Mouse (Mus musculus): ENCODE data around the gene Fgfr2.

Fgfr2 gene

DNA sequence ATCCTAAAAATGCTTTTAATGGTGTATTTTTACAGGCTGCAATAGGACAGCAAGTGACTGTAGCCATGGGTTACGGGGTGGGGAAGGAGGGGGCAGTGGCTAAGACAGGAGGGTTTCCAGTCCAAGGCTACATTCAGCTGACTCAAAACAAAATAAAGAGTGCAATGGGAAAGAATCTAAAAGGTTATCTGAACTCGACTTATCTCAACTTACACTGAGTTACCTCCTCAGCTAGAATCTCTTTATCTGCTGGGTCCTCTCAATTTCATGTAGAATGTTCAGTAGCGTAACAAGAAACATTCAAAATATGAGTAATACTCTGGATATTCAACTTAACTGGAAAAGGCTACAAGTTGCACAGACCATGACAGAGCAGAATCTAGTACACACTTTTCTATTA is 550.4 kb downstream of the Fgfr2 start:
- DNase-seq (ENCODE audit: low read depth), result peak; percentile 8

DNA sequence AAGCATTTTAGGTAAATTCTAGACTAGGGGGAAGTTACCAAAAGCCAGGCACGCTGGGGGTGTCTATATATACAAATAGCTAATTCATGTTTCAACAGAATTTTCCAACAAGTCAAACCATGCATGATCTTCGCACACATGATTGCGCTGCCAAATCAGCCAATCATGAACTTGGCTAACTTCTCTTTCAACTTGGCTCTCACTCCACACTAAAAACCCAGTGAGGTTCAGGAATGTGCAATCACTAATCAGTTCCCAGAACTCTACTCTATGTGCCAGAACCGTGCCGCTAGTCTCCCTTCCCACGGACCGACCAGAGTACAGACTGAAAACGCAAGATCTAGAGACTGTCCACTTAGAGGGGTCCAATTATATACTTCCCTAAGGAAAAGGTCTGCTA is 551.7 kb downstream of the Fgfr2 start:
- no peak for DNase-seq (ENCODE audit: low read depth)

DNA sequence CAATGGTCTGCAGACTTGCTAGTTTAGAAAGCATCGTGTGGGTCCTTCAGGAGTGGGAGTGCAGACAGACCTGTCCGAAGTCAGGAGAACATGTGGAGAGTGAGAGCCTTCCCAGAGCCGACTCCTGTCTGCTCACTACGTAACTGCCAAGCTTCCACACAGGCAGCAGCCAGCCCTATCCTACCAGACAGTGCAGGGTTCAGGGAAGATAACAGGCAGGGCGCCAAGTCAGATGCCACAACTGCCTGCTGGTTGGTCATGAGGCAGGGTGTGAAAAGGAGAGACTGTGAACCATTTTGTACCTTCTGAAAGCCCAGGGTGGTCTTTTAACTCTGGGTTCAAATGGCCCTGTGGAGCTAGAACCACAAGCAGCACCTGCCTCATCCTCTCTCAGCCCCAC is 553.1 kb downstream of the Fgfr2 start:
- no peak for DNase-seq (ENCODE audit: low read depth)

DNA sequence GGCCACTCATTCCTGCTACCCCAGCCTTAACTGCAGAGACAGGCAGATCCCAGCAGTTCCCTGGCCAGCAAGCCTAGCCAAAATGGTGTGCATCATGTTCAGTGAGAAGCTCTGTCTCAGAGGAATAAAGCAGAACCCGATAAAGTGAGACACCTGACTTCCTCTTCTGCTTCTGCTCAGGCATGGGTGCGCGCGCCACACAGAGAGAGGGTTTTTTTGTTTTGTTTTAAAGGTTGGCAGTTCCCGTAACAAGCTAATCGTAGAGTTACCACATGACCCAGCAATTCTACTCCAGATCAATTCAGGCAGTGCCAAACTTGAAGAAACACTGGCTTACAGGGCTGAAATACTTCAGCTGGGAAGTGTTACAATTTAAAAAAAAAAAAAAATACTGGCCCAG is 554.3 kb downstream of the Fgfr2 start:
- no peak for DNase-seq (ENCODE audit: low read depth)

DNA sequence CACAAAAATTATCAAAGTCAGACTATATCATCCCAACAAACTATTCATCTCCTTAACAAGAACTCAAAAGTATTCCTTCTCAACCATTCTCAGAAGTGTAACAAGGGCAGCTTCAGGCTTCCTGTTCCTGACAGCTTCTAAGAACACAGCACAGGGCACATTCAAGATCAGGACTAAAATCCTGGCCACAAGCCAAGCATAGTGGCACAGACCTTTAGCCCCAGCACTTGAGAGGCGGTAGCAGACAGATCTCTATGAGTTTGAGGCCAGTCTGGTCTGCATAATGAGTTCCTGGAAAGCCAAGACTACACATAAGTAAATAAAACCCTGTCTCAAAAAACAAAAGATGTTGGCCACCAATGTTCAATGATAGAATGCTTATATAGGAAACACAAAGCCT is 557.3 kb downstream of the Fgfr2 start:
- peak; percentile 43 for DNase-seq (ENCODE audit: low read depth)

DNA sequence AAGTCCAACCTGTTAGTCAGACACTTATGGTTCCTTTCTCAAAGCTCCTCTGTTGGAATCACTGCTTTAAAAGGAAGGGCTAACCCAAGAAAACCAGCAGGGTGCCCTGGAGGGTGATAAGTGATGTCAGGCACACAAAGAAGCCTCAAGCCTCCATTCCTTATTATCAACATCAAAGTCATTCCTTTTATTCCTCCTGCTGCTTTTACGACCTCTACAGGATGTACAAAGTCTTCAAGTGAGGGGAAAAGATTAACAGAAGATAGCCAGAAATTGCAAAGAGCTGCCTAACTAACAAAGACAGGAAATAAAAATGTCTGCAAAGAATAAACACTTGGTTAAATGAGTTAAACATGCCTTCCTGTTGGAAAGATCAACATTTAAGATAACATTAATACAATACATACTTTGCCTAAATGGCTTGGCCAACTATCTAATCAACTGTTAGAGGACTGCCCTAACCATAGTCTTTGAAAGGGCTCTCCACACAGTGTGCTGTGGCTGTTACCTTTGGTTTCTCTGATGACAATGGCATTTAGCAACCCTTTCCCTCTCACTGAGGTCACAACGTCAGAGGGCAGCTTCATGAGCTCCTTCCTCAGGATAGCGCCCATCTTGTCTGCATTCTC is 563.9 kb downstream of the Fgfr2 start:
- DNase-seq (ENCODE audit: low read depth), result peak; percentile 40

DNA sequence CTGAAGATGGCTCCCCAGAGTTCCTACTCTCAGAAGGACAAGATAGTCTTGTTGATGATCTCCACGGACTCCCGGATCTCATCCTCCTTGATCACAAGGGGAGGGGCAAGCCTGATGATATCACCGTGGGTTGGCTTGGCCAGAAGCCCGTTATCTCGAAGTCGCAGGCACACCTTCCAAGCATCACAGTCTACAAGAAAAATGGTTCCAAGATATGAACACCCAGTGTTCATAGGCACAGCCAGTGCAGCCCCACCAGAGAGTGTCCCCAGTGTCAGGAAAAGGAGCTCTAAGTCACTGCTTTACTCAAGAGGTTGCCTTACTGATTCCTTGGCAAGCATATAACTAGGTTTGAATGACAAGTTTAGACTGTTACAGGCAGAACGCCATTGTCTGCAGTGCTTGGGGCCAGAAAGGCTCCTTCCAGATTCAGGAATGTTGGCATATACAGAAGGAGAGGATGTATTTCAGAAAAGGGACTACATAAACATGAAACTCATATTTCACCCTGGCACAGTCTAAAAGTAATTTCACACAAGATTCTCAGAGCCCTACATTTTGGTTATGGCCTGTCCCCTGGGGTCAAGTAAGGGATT is 564.9 kb downstream of the Fgfr2 start:
- no peak for DNase-seq (ENCODE audit: low read depth)

DNA sequence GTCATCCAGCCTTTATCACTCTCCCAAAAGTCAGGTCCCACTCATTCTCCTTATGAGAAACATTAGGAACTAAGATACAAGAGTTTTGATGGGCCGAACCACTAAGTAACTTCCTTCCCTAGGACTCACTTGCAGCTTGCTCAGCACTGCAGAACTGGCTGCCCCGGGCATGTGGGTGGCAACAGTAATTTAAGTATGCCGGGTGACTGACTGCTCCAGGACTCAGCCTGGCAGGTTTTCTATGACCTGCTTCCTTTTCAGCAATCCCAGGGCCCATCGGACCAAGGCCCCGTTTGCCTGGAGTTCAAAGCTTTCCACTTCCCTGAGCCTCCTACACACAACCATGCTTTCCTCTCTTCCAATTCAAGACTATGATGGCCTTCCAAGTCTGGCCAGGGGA is 566.6 kb downstream of the Fgfr2 start:
- no peak for DNase-seq (ENCODE audit: low read depth)

DNA sequence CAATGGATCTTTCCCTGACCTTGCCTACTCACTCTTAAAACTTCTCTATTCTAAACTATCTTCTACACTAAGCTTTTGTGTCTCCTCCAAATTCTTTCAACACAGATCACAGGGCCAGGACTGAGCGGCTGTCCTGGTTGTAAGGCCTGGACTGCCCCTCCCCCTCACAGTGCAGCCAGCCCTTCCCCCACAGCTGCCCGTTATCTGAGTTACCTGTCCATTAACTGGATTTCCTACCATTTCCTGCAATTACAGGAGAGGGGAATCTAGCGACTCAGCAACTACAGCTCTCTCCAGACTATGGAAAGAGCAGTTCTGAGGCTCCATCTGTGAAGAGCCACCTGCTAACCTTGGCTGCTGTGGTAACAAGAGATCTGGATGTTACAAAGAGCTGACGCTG is 567.2 kb downstream of the Fgfr2 start:
- DNase-seq (ENCODE audit: low read depth), result no peak

DNA sequence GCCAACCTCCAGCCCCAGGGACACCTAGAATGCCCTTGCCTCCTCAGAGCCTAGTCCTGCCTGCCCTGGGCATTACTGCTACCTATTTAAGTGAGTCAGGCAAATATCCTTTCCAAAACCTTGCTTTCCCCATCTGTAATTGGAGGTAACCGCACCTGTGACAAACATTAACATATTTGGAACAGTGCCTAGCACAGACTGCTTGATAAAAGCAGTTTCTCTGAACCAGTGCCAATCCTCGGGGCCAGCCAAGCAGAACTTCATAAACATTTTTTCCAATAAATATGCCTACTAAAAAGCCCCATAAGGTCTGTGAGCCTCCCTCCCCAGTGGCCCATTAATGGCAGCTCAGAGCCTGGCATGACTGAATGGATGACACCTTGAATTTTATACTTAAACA is 569.1 kb downstream of the Fgfr2 start:
- no peak for DNase-seq (ENCODE audit: low read depth)

DNA sequence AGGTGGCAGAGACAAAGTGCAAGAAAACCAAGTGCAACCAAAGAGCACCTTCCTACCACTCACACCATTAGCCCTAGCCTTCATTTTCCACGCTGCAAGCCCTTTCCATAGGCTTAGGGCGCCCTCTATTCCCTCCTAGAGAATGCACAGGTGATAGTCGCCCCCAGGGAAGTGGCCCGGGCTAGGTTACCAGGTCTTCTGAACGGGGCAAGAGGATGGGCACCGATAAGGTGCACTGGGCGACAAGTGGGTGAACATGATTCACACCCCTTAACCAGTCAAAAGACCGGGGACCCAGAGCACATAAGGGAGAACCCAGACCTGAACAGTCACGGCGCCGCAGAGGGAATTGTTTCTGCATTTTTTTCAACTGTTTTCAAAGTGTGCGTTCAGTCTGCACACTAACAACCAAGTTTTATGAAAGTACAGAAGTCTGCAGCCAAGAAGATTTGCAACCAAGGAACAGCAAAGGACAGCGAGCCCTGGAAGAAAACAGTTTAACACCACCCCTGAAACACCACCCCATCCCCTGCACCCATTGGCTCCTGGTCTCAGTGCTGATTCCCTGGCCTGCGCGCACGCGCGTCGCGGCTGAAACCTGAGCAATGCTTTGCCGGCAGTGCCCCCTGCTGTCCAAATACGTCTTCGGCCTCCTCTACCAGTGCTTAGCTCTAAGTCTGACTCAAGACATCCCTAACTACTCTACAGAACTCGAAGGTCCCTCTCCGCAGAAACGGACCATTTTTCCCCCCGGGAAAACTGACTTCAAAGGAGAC is 571.6 kb downstream of the Fgfr2 start:
- DNase-seq (ENCODE audit: low read depth), result peak; percentile 92

DNA sequence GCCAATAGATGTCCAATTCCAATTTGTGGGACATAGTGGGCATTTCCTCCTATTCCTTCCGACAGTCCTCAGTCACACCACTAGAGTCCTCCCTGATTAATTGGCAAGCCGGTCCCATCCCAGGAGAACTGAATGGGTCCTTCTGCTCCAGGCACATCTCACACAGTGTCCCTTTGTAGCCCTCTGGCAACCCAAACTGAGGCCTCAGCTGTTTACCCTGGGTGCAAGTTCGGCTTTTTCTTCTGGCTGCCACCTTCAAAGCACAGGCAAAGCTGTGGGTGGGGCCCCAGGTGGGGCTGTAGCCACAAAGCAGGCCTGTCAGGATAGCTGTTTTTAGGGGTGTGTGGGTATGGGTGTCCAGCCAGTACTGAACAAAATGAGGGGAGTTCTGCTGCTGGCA is 576.0 kb downstream of the Fgfr2 start:
- no peak for DNase-seq (ENCODE audit: low read depth)

DNA sequence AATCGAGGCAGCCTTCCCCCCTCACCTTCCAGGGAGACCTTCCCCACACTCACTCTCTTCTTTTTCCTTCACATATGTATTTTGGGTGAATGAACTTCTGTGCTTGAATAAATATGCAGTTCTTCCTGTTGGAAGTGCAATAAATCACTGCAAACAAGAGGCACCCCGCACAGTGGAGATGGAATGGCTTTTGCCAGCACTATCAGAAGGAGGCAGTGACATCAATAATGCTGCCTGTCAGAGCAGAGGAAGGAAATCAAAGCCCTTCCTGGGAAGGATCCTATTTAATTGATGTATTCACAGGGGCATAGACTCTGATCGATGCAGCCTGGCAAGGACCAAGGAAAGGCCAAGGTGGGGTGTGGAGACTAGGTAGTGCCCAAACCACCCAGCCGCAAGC is 580.7 kb downstream of the Fgfr2 start:
- DNase-seq (ENCODE audit: low read depth), result no peak

DNA sequence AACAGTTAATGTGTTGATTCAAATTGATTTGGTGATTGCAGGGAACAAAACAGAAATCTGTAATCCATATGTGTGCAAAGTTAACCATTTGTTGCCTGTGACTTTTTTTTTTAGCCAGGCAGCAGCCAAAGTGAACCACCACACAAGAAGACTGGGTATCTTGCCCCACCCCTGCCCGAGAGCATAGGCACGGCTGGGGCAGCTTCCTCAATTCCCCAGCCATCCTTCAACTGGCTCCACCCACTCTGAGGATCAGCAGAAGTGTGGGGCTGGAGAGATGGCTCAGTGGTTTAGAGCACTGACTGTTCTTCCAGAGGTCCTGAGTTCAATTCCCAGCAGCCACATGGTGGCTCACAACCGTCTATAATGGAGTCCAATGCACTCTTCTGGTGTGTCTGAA is 581.6 kb downstream of the Fgfr2 start:
- DNase-seq (ENCODE audit: low read depth), result peak; percentile 11

DNA sequence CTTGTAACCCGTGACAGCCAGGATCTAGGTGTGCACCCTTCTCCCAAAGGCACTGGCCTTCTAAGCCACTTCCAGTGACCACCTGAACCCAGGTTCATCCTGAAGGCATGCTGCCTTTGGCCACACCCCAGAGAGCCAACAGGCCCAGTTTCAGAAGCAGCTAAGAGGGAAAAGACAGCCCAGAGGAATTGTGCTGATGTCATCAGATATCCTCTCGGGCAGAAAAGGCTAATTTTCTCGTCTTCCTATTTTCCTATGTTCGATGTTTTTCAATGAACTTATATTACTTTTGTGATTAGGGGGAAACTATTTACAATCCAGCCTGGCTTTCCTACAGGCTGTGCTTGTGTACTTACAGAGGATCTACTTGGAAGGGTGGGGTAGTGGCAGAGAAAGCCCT is 582.6 kb downstream of the Fgfr2 start:
- DNase-seq (ENCODE audit: low read depth), result no peak

DNA sequence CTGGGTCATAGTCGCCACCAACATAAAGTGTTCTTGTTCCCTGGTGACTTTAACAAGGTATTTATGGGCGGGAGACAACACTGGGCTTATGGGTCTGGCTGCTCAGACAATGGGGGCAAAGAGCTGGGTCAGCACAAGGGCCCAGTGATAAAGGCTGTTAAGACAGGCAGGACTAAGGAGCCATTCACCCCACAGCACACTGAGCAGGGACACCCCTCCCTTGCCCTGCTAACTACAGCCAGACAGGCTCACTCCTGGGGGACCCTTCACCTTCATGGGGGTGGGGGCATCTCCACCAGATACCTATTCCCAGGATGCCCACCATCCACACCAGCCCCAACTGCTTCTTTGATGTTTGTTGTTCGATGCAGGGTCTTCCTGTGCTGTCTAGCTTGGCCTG is 593.9 kb downstream of the Fgfr2 start:
- DNase-seq (ENCODE audit: low read depth), result no peak

DNA sequence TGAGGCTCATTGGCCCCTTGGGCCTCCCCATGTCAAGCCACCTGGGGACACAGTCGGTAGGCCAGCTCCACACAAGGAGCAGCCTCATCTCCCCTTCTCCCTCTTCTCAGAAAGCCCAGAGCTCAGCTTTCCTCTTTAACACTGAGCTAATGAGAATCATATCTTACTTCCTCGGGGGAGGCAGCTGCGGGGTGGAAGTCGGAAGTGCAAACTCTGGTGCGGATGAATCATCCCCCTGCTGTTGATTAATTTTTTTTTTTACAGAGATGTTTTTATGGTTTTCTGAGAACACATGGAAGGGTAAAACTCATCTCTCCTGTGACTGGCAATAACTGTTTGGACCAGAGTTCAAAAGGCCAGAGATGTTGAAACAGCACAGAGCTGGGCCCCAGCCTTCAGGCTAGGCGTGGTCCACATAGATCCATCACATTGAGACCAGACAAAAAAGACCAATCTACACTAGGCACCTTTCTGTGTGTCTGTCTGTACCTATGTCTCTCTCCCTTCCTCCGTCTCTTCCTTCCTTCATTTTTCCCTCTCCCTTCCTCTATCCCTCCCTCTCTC is 609.6 kb downstream of the Fgfr2 start:
- peak; percentile 10 for DNase-seq (ENCODE audit: low read depth)

DNA sequence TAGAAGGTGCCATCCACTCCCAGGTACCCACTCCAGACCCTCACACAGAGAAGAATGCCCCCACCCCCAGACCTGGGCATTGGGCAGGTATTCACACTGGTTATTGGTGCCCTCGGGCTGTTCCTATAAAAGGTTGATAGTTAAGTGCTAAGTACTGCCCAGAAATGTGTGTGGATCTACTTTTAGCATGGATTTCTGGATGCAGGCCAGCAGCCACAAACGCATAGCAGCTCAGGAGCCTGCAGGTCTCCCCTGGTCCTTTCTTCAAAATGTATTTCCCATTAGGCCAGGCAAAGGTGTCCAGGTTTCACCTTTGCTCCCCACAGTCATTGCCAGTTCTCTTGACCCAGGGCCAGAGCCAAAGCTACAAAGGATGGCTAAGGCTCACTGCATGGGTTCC is 614.0 kb downstream of the Fgfr2 start:
- no peak for DNase-seq (ENCODE audit: low read depth)

DNA sequence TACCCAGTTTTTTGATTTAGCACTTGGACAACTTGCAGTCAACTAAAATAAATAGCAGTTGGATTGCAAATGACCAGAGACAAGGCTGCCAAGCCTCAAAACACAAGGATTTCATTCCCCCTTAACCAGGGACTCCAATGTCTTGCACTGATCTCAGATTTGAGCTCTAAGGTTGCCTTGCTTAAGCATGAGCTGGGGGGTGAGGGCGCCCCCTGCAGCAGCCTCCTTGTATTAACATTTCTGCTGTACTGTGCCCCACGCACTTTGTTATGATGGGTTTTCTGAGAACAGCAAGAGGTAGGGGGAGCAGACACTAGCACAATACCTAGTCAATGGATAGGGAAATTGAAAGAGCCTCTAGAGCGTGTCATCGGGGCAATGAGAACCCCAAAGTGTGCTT is 615.8 kb downstream of the Fgfr2 start:
- DNase-seq (ENCODE audit: low read depth), result peak; percentile 28

DNA sequence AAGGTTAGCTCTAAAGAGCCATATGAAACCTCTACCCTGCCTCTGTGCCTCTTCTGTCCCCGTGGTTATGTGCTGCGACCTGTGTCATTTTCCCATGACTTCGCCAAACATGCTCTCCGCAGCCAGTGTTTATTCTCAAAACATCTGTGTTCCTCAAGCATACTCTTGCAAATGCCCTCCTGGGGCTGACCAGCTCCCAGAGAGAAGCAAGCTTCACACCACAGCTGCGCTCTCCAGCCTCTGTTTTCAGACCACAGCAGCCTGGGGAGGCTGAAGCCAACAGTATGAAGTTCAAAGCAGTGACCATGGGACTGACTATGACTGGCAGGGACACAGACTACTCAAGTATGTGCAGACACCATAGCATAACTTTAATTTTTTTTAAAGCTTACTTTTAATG is 616.9 kb downstream of the Fgfr2 start:
- DNase-seq (ENCODE audit: low read depth), result no peak

DNA sequence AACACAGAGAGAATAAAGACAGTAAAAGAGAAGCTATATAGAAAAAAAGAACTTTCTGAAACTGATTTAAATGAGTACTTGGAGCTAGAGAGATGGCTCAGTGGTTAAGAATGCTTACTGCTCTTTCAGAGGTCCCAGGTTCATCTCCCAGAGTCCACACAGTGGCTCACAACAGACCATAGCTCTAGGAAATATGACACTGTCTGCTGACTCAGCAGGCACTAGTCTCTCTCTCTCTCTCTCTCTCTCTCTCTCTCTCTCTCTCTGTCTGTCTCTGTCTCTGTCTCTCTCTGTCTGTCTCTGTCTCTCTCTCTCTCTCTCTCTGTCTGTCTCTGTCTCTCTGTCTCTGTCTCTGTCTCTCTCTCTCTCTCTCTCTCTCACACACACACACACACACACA is 620.7 kb downstream of the Fgfr2 start:
- peak; percentile 4 for DNase-seq (ENCODE audit: low read depth)

DNA sequence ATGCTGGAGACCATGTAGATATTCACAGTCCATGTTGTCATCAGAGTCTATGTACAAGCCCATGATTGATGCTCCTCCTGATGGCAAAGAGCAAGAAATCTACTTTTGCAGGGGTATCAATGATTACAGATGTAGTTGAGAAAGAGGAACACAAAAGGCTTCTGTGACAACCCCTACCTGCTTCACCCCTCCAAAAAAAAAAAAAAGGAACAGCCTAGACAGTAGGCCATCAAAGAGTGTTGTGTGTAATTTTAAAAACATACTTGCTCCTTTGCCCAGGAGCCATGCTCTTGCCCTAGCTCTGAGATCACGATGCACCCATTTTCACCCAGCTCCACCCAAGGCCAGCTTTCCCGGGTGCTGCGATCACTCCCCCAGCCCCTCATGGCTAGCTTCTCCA is 626.0 kb downstream of the Fgfr2 start:
- no peak for DNase-seq (ENCODE audit: low read depth)

DNA sequence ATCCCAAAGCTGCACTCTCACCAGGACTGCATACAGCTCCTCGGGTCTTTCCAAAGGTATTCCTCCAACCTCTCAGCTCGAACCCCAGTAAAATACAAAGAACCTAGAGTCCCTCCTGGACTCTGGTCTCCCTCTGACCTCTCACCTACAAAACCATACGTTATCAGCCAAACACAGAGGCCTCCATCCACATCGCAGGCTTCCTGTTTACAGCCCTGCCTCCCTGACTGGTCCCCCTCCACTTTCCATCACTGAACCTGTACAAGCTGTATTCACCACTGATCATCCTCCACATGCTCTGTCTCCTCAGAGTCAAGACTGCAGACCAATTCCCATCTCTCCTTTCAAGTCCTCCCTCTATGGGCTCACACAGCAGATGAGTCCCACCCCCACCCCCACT is 628.9 kb downstream of the Fgfr2 start:
- DNase-seq (ENCODE audit: low read depth), result no peak

Data from 416B (cell line).